Mouse (Mus musculus) neutrophil, adult 5-6 weeks (primary cell): ENCODE data around the gene Mylk4. TPM values are rescaled to one million over a fixed set of nuclear protein-coding genes. Genes with fewer than 3 reads are reported as not detected.

Experiments used
- ATAC-seq: fragments of 151-379, 151-347 bp; 2 replicates; pipeline ENCODE4 v1.8.0; 2017; ENCODE audit warnings: mild to moderate bottlenecking, moderate TSS enrichment; ENCODE audit not compliant: insufficient number of reproducible peaks, poor library complexity, low FRiP score, severe bottlenecking; ENCODE audit errors: extremely low read depth
- total RNA-seq: library from RNA; stranded (forward); fragments of 200-1000 nt; gene quantifications from 2 replicates; pipeline ENCODE4 v1.2.3, GENCODE M21; 2017

Mylk4 gene
- total RNA-seq, 1 experiment from 2014 or later = not detected

DNA sequence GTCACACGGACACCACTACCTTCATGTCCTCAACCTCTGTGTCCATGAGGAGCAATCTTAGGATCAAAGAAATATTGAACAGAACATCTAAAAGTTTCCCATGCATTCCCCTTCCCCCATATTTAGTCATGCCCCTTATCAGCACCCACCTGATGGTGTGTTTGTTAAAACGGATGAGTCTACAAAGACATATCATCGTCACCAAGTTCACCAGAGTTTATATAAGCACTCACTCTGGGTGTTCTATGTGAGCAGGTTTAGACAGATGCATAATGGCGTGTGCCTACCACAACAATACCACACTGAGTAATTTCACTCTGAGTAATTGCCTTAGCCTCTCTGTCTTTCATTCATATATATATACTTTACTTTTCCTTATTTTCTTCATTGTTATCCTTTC is 116.4 kb downstream of the Mylk4 start:
- ATAC-seq = no peak

DNA sequence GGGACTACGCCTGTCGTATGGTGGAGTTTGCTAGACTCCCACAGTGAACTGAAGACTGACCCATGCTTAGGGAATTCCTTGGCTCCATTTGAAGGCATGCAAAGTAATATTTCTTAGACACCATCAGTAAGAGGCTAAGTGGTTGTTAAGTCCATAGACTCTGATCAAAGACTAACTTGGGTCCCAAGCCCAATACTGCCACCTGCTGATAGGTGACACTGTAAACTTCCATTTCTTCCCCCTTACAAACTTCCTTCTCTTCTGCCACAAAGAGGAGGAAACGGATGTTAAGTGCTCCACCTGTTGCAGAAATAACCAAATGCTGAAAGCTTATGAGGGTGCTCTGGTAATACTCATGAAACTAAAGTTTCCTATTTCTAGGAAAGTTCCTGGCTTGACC is 121.7 kb downstream of the Mylk4 start:
- no peak for ATAC-seq

DNA sequence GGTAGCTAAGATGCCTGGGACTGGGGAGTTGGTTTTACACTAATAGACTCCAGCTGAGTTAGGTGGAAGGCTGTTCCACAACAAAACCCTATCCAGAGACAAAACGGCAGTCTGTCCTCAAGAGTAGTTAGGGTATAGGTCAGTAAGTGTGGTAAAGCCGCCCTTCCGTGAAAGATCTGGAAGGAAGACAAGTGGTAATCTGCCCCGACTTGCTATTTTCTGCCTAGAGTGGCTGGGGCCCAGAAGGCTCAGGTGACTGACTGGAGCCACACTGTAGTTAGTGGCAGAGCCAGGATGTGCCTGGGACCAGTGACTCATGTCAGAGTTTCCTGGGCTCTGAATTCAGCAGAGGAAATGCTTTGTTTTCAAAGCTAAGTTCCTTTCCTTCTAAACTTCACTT is 123.5 kb downstream of the Mylk4 start:
- no peak for ATAC-seq

DNA sequence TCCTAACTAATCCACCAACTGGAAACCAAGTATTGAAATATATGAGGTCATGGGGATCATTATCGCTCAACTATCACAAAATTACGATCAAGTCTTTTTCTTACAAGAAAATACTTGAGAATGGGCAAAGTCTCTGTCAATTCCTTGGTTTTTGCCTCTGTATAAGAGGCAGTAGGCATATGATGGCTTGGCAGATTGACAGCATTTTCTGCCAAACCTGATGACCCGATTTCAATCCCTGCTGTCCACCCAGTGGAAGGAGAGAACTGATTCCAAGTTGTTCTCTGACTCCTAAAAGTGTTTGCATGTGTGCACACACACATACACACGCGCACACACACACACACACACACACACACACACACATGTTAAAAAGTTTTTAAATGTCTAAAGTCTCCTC is 124.5 kb downstream of the Mylk4 start:
- ATAC-seq = no peak

DNA sequence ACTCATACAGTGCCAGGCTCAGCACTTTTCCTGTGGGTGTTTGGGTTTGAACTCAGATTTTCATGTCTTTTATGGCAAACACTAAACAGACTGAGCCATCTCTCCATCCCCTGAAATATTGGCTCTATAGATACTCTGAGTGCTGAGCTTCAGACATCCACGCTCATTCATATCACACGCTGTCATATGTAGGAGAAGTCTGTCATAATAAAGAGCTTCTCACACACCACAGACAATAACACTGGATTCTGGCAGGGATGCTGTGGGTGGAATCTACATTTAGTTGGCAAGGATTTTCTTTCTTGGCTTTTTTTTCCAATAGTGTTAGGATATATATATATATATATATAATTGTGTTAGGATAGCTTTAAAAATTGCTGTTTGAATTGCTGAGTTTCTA is 126.2 kb downstream of the Mylk4 start:
- ATAC-seq = no peak

Other genes with a start within 250 kb of the Mylk4 start
- 25.8 and 39.8 TPM in 2 replicates for gene Wrnip1, start 18.1 kb upstream of the Mylk4 start, total RNA-seq
- not detected in 2 replicates for gene D930007J09Rik, start 18.9 kb upstream of the Mylk4 start, total RNA-seq
- gene Serpinb1a, start 67.2 kb upstream of the Mylk4 start, total RNA-seq = 330 and 346 TPM in 2 replicates
- gene Serpinb1c, start 114.3 kb upstream of the Mylk4 start, total RNA-seq = 0.61 TPM in 1 of 2 replicates, not detected in the other
- gene Serpinb6b, start 181.3 kb upstream of the Mylk4 start, total RNA-seq = 2.8 and 3.5 TPM in 2 replicates
- 2.8 and 4.1 TPM in 2 replicates for gene Serpinb9, start 219.3 kb upstream of the Mylk4 start, total RNA-seq
- gene Serpinb9b, start 243.5 kb upstream of the Mylk4 start, total RNA-seq = 0.23 and 0.25 TPM in 2 replicates